ENCODE assay signal across 19 mouse cellular contexts in the genomic region with DNA sequence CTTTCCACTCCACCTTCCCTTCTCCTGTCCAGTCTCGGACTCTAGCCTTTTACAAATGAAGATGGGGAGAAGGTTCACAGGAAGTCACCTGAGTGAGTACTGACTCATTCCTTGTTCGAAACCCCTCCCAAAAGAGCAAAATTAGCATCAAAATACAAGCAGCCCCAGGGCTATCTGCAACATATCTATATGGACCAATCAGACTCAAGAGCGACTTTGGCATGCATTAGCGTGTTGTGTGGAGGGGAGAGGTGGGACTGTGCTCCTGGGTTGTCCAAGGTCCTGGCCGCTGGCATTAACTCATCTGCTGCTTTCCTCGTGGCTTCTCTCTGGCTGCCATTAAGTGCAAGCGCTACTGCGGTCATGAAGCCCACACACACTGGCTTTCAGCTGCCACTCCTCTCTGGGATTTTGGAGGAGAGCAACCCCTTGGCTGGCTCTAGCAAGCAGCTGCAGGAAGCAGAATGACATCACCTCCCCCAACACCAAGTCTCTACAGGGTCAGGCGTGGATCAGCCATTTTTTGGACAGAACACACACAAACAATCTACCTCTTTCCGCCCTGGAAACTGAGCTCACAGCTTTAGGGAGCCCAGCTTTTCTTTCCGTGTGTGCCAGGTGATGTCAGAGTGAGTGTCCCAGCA. TPM values are rescaled to one million over a fixed set of nuclear protein-coding genes. Genes with fewer than 3 reads are reported as not detected.
A peak's percentile ranks its signal among the peaks of the same experiment; 100 is the strongest.
DNase-seq lines count a peak whose midpoint lies in the region; ATAC-seq and TF ChIP-seq lines count a peak whose summit lies in the region.
"Had no signal": no experiment of that assay in that cellular context is flagged by ENCODE, and none has a peak within 500 bp of the region (broad histone marks: within the 10 kb centered on the region; RNA-seq: fewer than 3 reads in every experiment).

No protein-coding gene starts in this region.

- H3K27ac ChIP-seq in heart, adult 2 months, result no peak overlapping the region
- H3K27ac ChIP-seq in heart, embryonic 11.5 days (ENCODE audit: low read depth, low read length), result no peak overlapping the region
- H3K27ac ChIP-seq in ES-E14 (ENCODE audit: insufficient read depth, low read depth, low read length, poor library complexity, severe bottlenecking), result no peak overlapping the region
- H3K27ac ChIP-seq in gastrocnemius, adult 2 months, result peak overlapping the region; percentile 49; the same call in 1 of the 2 replicates
- no peak overlapping the region for H3K27ac ChIP-seq in heart, postnatal 0 days (ENCODE audit: low read depth)
- no peak overlapping the region for H3K27ac ChIP-seq in intestine, postnatal 0 days (ENCODE audit: low read depth, low read length)
- no peak overlapping the region for H3K27ac ChIP-seq in midbrain, postnatal 0 days (ENCODE audit: low read depth, low read length)
- H3K27ac ChIP-seq: hindbrain, postnatal 0 days; limb, embryonic 13.5 days; liver, embryonic 14.5 days; neural tube, embryonic 12.5 days had no signal

- H3K27me3 ChIP-seq in heart, adult 2 months (ENCODE audit: control insufficient read depth, insufficient read depth, low read length), result no peaks in the 10 kb centered on the region
- no peaks in the 10 kb centered on the region for H3K27me3 ChIP-seq in heart, embryonic 11.5 days (ENCODE audit: control insufficient read depth, insufficient read depth, low read length)
- no peaks in the 10 kb centered on the region for H3K27me3 ChIP-seq in heart, postnatal 0 days (ENCODE audit: control insufficient read depth, insufficient read depth, low read length)
- no peaks in the 10 kb centered on the region for H3K27me3 ChIP-seq in intestine, postnatal 0 days (replicated peaks; ENCODE audit: control insufficient read depth, insufficient read depth, low read length)
- no peaks in the 10 kb centered on the region for H3K27me3 ChIP-seq in midbrain, postnatal 0 days (ENCODE audit: insufficient read depth, low read length)
- H3K27me3 ChIP-seq: limb, embryonic 13.5 days; neural tube, embryonic 12.5 days; Patski had no signal

- H3K9me3 ChIP-seq in heart, embryonic 11.5 days (replicated peaks; ENCODE audit: control insufficient read depth, low read length), result no peaks in the 10 kb centered on the region
- H3K9me3 ChIP-seq in ES-E14 (ENCODE audit: control insufficient read depth, insufficient read depth, low read depth, low read length), result no peaks in the 10 kb centered on the region
- no peaks in the 10 kb centered on the region for H3K9me3 ChIP-seq in heart, postnatal 0 days (replicated peaks; ENCODE audit: control insufficient read depth, low read length)
- H3K9me3 ChIP-seq in intestine, postnatal 0 days (ENCODE audit: control insufficient read depth), result no peaks in the 10 kb centered on the region
- H3K9me3 ChIP-seq in midbrain, postnatal 0 days (ENCODE audit: low read length), result no peaks in the 10 kb centered on the region
- H3K9me3 ChIP-seq: limb, embryonic 13.5 days; neural tube, embryonic 12.5 days had no signal

- in situ Hi-C loops in ES-E14 (cut with MboI; ENCODE audit: low sequenced_read_pairs in 2 of 2, unreplicated experiment in 2 of 2), result no loop called here

- no peak for TF ChIP-seq EP300 in heart, adult 2 months (IDR thresholded peaks at IDR 0.05; ENCODE audit: insufficient read depth, low read depth, low read length)
- no peak for TF ChIP-seq EP300 in heart, postnatal 0 days (IDR thresholded peaks at IDR 0.05; ENCODE audit: low read depth)

- H3K36me3 ChIP-seq in heart, adult 2 months (ENCODE audit: control insufficient read depth, insufficient read depth, low read length), result no peaks in the 10 kb centered on the region
- no peaks in the 10 kb centered on the region for H3K36me3 ChIP-seq in heart, embryonic 11.5 days (ENCODE audit: control insufficient read depth, insufficient read depth, low read length)
- no peaks in the 10 kb centered on the region for H3K36me3 ChIP-seq in ES-E14 (ENCODE audit: control insufficient read depth, insufficient read depth, low read length, poor library complexity, severe bottlenecking)
- H3K36me3 ChIP-seq in heart, postnatal 0 days (replicated peaks; ENCODE audit: control insufficient read depth, insufficient read depth, low read length), result no peaks in the 10 kb centered on the region
- no peaks in the 10 kb centered on the region for H3K36me3 ChIP-seq in intestine, postnatal 0 days (ENCODE audit: control insufficient read depth, insufficient read depth)
- no peaks in the 10 kb centered on the region for H3K36me3 ChIP-seq in midbrain, postnatal 0 days (ENCODE audit: insufficient read depth, low read length)
- H3K36me3 ChIP-seq: limb, embryonic 13.5 days; neural tube, embryonic 12.5 days had no signal

- no peaks in the 10 kb centered on the region; the same call in 1 of the 2 replicates for H3K4me1 ChIP-seq in heart, adult 2 months (ENCODE audit: control insufficient read depth, insufficient read depth, low read length)
- H3K4me1 ChIP-seq in heart, embryonic 11.5 days (ENCODE audit: control insufficient read depth, insufficient read depth, low read length), result 0 out of 2 replicates have a peak, but pooled peaks cover 6% of the 10 kb centered on the region
- peaks cover 0 to 7% of the 10 kb centered on the region in 2 experiments; a peak in 2 of 4 replicates for H3K4me1 ChIP-seq in ES-E14 (ENCODE audit: control insufficient read depth in 2 of 2, insufficient read depth in 2 of 2, low read length in 2 of 2, poor library complexity in 1 of 2)
- H3K4me1 ChIP-seq in heart, postnatal 0 days (ENCODE audit: control insufficient read depth, insufficient read depth), result no peaks in the 10 kb centered on the region
- no peaks in the 10 kb centered on the region for H3K4me1 ChIP-seq in intestine, postnatal 0 days (replicated peaks; ENCODE audit: control insufficient read depth, insufficient read depth, low read length)
- peaks cover 4% of the 10 kb centered on the region; the same call in 1 of the 2 replicates for H3K4me1 ChIP-seq in midbrain, postnatal 0 days (ENCODE audit: insufficient read depth, low read length)
- H3K4me1 ChIP-seq: limb, embryonic 13.5 days; neural tube, embryonic 12.5 days had no signal

- no peak for TF ChIP-seq POLR2A in heart, adult 2 months (IDR thresholded peaks at IDR 0.05; ENCODE audit: insufficient read depth, low read depth, low read length)

- no peak for TF ChIP-seq CTCF in heart, adult 2 months (IDR thresholded peaks at IDR 0.05)
- no peak for TF ChIP-seq CTCF in gastrocnemius, adult 2 months (IDR thresholded peaks at IDR 0.05)
- no peak for TF ChIP-seq CTCF in heart, postnatal 0 days (IDR thresholded peaks at IDR 0.05; ENCODE audit: low read depth)
- no peak for TF ChIP-seq CTCF in intestine, postnatal 0 days (IDR thresholded peaks at IDR 0.05; ENCODE audit: low read depth)
- TF ChIP-seq CTCF in midbrain, postnatal 0 days (IDR thresholded peaks at IDR 0.05), result no peak

- WGBS in heart, adult 2 months, result 75% methylated on average over 11 of the region's 11 CpGs
- WGBS in heart, embryonic 11.5 days (ENCODE audit: insufficient replicate concordance), result 80% methylated on average over 11 of the region's 11 CpGs
- 79% methylated on average over 11 of the region's 11 CpGs for WGBS in heart, postnatal 0 days
- WGBS in intestine, postnatal 0 days, result 85% methylated on average over 11 of the region's 11 CpGs
- WGBS in midbrain, postnatal 0 days, result 92% methylated on average over 11 of the region's 11 CpGs

- H3K4me3 ChIP-seq in heart, adult 2 months, result no peak overlapping the region
- no peak overlapping the region for H3K4me3 ChIP-seq in heart, embryonic 11.5 days (ENCODE audit: low read depth, low read length)
- 0 out of 4 replicates have a peak overlapping the region, but pooled peaks of 1 of the 2 experiments have one; percentile 26 for H3K4me3 ChIP-seq in ES-E14 (ENCODE audit: insufficient read depth in 1 of 2, low read depth in 1 of 2, low read length in 2 of 2, poor library complexity in 1 of 2, severe bottlenecking in 1 of 2)
- H3K4me3 ChIP-seq in gastrocnemius, adult 2 months, result no peak overlapping the region
- H3K4me3 ChIP-seq in heart, postnatal 0 days (ENCODE audit: low read depth, low read length), result no peak overlapping the region
- no peak overlapping the region for H3K4me3 ChIP-seq in intestine, postnatal 0 days (ENCODE audit: low read depth, low read length)
- no peak overlapping the region for H3K4me3 ChIP-seq in midbrain, postnatal 0 days (ENCODE audit: low read depth, low read length)
- H3K4me3 ChIP-seq: limb, embryonic 13.5 days; neural tube, embryonic 12.5 days had no signal

- H3K9ac ChIP-seq in heart, adult 2 months (ENCODE audit: low read depth, low read length), result no peak overlapping the region
- H3K9ac ChIP-seq in heart, embryonic 11.5 days (ENCODE audit: low read depth, low read length), result no peak overlapping the region
- no peak overlapping the region for H3K9ac ChIP-seq in ES-E14 (ENCODE audit: insufficient read depth, low read depth, low read length, poor library complexity, severe bottlenecking)
- no peak overlapping the region for H3K9ac ChIP-seq in heart, postnatal 0 days (replicated peaks; ENCODE audit: low read depth, low read length)
- H3K9ac ChIP-seq in intestine, postnatal 0 days (ENCODE audit: low read depth, low read length), result no peak overlapping the region
- no peak overlapping the region for H3K9ac ChIP-seq in midbrain, postnatal 0 days (replicated peaks; ENCODE audit: low read length, poor library complexity, severe bottlenecking)
- H3K9ac ChIP-seq: forebrain, postnatal 0 days; limb, embryonic 13.5 days; liver, embryonic 14.5 days; neural tube, embryonic 12.5 days had no signal

- peak; percentile 22 to 46 for DNase-seq in heart, adult 2 months
- DNase-seq in ES-E14 (ENCODE audit: low read depth, low spot score), result peak; percentile 9
- peak; percentile 52 for DNase-seq in gastrocnemius, adult 2 months
- DNase-seq in heart, postnatal 0 days (ENCODE audit: low spot score), result no peak
- DNase-seq in right cerebral cortex, postnatal 14 days, result no peak
- no peak for DNase-seq in midbrain, postnatal 0 days (ENCODE audit: low spot score)
- DNase-seq: cerebellum, adult 9-11 months; forebrain, postnatal 0 days; kidney, adult 8-10 months; kidney, postnatal 36 days; layer of hippocampus, adult 9-11 months; thymus, postnatal 14 days had no signal

- H3K4me2 ChIP-seq in heart, embryonic 11.5 days, result no peak overlapping the region
- H3K4me2 ChIP-seq in heart, postnatal 0 days (ENCODE audit: low read depth, low read length), result no peak overlapping the region
- no peak overlapping the region for H3K4me2 ChIP-seq in intestine, postnatal 0 days (replicated peaks; ENCODE audit: low read depth)
- no peak overlapping the region for H3K4me2 ChIP-seq in midbrain, postnatal 0 days (ENCODE audit: low read depth, low read length, poor library complexity, severe bottlenecking)
- H3K4me2 ChIP-seq: limb, embryonic 13.5 days; neural tube, embryonic 12.5 days had no signal

- intact Hi-C loops in heart, adult 2 months (cut with DNase I), result no loop called here
- intact Hi-C loops in gastrocnemius, adult 2 months (cut with DNase I), result no loop called here

- no peak for ATAC-seq in heart, embryonic 11.5 days (replicated peaks; ENCODE audit: insufficient number of reproducible peaks, low FRiP score, low TSS enrichment)
- peak; percentile 17; the same call in 1 of the 2 replicates for ATAC-seq in heart, postnatal 0 days (ENCODE audit: insufficient read depth, low read depth)
- ATAC-seq in intestine, postnatal 0 days, result no peak
- ATAC-seq in midbrain, postnatal 0 days (ENCODE audit: low FRiP score), result no peak
- ATAC-seq: forebrain, postnatal 0 days; hindbrain, postnatal 0 days; Patski had no signal

- no peaks in the 10 kb centered on the region for H3K79me2 ChIP-seq in heart, adult 2 months (replicated peaks; ENCODE audit: control insufficient read depth, insufficient read depth, low read length)

RNA-seq across cellular contexts. Expression of a gene that starts 47.4 kb away (rescaled TPM):
- total RNA-seq in heart, adult 2 months (2021), result 10 to 100 TPM; 10.0 to 24.4 TPM
- 6.3 and 6.7 TPM in 2 replicates for polyA plus RNA-seq in heart, adult 2 months (2012; rRNA removed)
- polyA plus RNA-seq in heart, embryonic 11.5 days (2014; fragmentation: Nextera tagmentation; extraction: Ambion mirVana), result 45.5 and 73.0 TPM in 2 replicates
- total RNA-seq in ES-E14 (2012; rRNA removed), result 85.5 and 166 TPM in 2 replicates
- total RNA-seq in gastrocnemius, adult 2 months (2021), result 10 to 100 TPM in 1 of 2 experiments, 1 to 10 TPM in 1; 6.1 to 19.3 TPM
- 62.6 and 68.1 TPM in 2 replicates for total RNA-seq in heart, postnatal 0 days (2014; rRNA removed; ENCODE audit: low replicate concordance)
- polyA plus RNA-seq in heart, postnatal 0 days (2015; fragmentation: Nextera tagmentation; extraction: Ambion mirVana), result 8.0 and 9.5 TPM in 2 replicates
- 13.2 and 14.9 TPM in 2 replicates for polyA plus RNA-seq in intestine, postnatal 0 days (2015; fragmentation: Nextera tagmentation; extraction: Ambion mirVana)
- total RNA-seq in midbrain, postnatal 0 days (2014; rRNA removed), result 12.2 and 12.6 TPM in 2 replicates
- 3.0 TPM in 2 replicates for polyA plus RNA-seq in midbrain, postnatal 0 days (2015; fragmentation: Nextera tagmentation; extraction: Ambion mirVana)

Comparison
In these comparisons a context has a peak if more than half of its experiments do, and no peak if none do; other contexts are left out.
1. DNase-seq: peak in heart, adult 2 months (2 of 2), ES-E14 (single experiment) and gastrocnemius, adult 2 months (single experiment); none in heart, postnatal 0 days (single experiment), right cerebral cortex, postnatal 14 days (single experiment) and midbrain, postnatal 0 days (single experiment).